Mouse (Mus musculus) lung, embryonic 14.5 days (tissue): ENCODE measurements around the gene Hhex. TPM values are rescaled to one million over a fixed set of nuclear protein-coding genes. Genes with fewer than 3 reads are reported as not detected.
A peak's percentile ranks its signal among the peaks of the same experiment; 100 is the strongest.

Experiments used
- ATAC-seq: fragments of 200-750 bp; cut with Nextera tagmentation; 2 replicates; pipeline ENCODE4 v1.8.0; 2017; ENCODE audit warnings: mild to moderate bottlenecking, moderate TSS enrichment, moderate library complexity; ENCODE audit not compliant: insufficient read depth
- DNase-seq: peaks from one replicate; pipeline ENCODE4 v3.0.0-alpha.2; 2015
- H3K27ac ChIP-seq: fragments of 300-500 bp; sonication (generic); 2 replicates; pipeline ENCODE4 v1.5.1; 2014; ENCODE audit warnings: low read depth, mild to moderate bottlenecking, moderate library complexity
- H3K27me3 ChIP-seq: fragments of 300-500 bp; sonication (generic); 2 replicates; pipeline ENCODE4 v1.6.1; 2014; ENCODE audit warnings: low read length, control low read depth; ENCODE audit not compliant: insufficient read depth
- H3K36me3 ChIP-seq: fragments of 300-500 bp; sonication (generic); 2 replicates; pipeline ENCODE4 v1.6.1; 2014; ENCODE audit warnings: control low read depth; ENCODE audit not compliant: insufficient read depth
- H3K4me1 ChIP-seq: fragments of 300-500 bp; sonication (generic); 2 replicates; pipeline ENCODE4 v1.6.1; 2014; ENCODE audit warnings: antibody characterized with exemption, control low read depth; ENCODE audit not compliant: insufficient read depth
- H3K4me2 ChIP-seq: fragments of 300-500 bp; sonication (generic); 2 replicates; pipeline ENCODE4 v1.6.1; 2014; ENCODE audit warnings: mild to moderate bottlenecking
- H3K4me3 ChIP-seq: fragments of 300-500 bp; sonication (generic); 2 replicates; pipeline ENCODE4 v1.5.1; 2014; ENCODE audit warnings: low read depth, low read length
- H3K9ac ChIP-seq: fragments of 300-500 bp; sonication (generic); 2 replicates; pipeline ENCODE4 v1.6.1; 2014
- H3K9me3 ChIP-seq: fragments of 300-500 bp; sonication (generic); 2 replicates; pipeline ENCODE4 v1.6.1; 2016; ENCODE audit warnings: low read depth, low read length, control low read depth
- CTCF ChIP-seq: IDR thresholded peaks from 2 replicates; pipeline ENCODE4 v1.5.1; 2016; ENCODE audit warnings: antibody characterized with exemption, low read depth
- WGBS: fragments of 180-500 bp; shearing (Covaris S2); extraction: QIAGEN DNeasy Blood & Tissue Kit; methylation state at CpG from one replicate; pipeline ENCODE4 v1.1.7; 2014; 5-methylcytosine and 5-hydroxymethylcytosine counted together
- polyA plus RNA-seq: library from polyadenylated mRNA; unstranded; fragments of >200 nt; fragmentation: Nextera tagmentation; extraction: Ambion mirVana; gene quantifications from 2 replicates; pipeline ENCODE4 v1.2.1, GENCODE M21; 2014

Gene Hhex
- 27.6 and 28.1 TPM in 2 replicates for polyA plus RNA-seq

DNA sequence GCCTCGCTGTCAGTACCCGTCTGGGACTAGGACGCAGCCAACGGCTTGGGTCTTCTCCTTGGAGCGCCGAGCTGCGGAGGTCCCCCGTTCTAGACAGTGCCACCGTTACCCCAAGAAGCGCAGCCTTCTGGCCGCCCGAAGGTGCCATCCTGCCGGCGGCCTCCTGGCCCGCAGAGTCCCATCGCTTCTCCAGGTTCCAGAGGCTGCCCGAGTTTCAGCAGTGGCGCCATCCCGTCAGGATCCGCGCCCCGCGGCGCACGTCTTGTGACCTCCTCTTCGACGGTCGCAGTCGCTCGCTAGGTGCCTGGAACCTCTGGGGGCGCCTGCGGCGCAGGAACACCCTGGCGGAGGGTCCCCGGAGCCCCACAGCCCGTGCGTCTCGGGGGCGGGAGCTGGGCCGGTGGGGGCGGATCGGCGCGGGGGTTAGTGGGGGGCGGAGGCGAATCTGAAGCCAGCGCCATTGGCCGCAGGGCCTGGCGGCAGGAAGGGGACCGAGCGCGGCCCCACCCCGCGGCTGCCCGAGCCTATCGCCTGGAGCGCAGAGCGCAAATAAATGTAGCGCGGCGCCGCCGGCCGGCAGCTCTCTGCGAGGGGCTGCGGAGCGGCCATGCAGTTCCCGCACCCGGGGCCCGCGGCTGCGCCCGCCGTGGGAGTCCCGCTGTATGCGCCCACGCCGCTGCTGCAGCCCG is at the start of gene Hhex:
Gene Hhex (plus strand): TSS at position 548 of the 689 bp plus-strand sequence.
- TF ChIP-seq CTCF, result 0 out of 2 replicates have a peak, but pooled peaks have one; percentile 11

DNA sequence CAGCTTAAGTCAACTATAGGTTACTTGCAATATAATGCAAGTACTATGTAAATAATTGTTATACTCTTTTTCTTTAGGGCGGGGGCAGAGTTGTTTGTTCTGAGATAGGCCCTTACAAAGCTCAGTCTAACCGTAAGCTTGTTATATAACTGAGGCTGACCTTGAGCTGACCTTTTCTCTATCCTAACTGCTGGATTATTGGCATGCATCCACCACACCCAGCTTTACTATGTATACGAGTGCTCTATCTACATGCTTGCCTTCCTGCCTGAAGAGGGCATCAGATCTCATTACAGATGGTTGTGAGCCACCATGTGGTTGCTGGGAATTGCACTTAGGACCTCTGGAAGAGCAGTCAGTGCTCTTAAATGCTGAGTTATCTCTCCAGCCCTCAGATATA is 48.5 kb upstream of the Hhex start:
- no peak overlapping the region for H3K4me2 ChIP-seq
- peaks cover 61% of the 10 kb centered on the region for H3K36me3 ChIP-seq
- H3K4me1 ChIP-seq, result no peaks in the 10 kb centered on the region
- no peaks in the 10 kb centered on the region for H3K27me3 ChIP-seq
- ATAC-seq (no peak), DNase-seq (peak; percentile 18)
- H3K9ac ChIP-seq, result no peak overlapping the region
- H3K9me3 ChIP-seq, result no peaks in the 10 kb centered on the region
- TF ChIP-seq CTCF, result no peak
- no peak overlapping the region for H3K4me3 ChIP-seq
- 62% methylated on average over 3 of the region's 3 CpGs for WGBS
- H3K27ac ChIP-seq, result no peak overlapping the region

More for the DNA sequence above, at the start of gene Hhex:
- H3K27ac ChIP-seq, result peak within 1 kb of the TSS; percentile 83
- peak within 1 kb of the TSS; percentile 75 for H3K4me2 ChIP-seq
- 1% methylated on average over 76 of the region's 79 CpGs for WGBS
- peak within 1 kb of the TSS; percentile 56 for H3K4me3 ChIP-seq
- DNase-seq, result peak; percentile 85
- peak within 1 kb of the TSS; percentile 65 for H3K9ac ChIP-seq
- no peaks in the 10 kb centered on the region for H3K9me3 ChIP-seq
- peaks cover 70% of the 10 kb centered on the region for H3K27me3 ChIP-seq
- ATAC-seq, result peak; percentile 83
- no peaks in the 10 kb centered on the region for H3K36me3 ChIP-seq
- H3K4me1 ChIP-seq, result no peaks in the 10 kb centered on the region

GRCm38 (mm10) chr19:37391869-37392268 is 42.7 kb upstream of the Hhex start:
- no peak for TF ChIP-seq CTCF
- WGBS, result 95% methylated on average over 3 of the region's 3 CpGs

GRCm38 (mm10) chr19:37396279-37396678 is 38.3 kb upstream of the Hhex start:
- H3K9ac ChIP-seq, result no peak overlapping the region
- no peaks in the 10 kb centered on the region for H3K9me3 ChIP-seq
- DNase-seq (no peak), ATAC-seq (no peak)
- no peak overlapping the region for H3K4me3 ChIP-seq
- TF ChIP-seq CTCF, result no peak
- H3K36me3 ChIP-seq, result peaks cover 85% of the 10 kb centered on the region
- 96% methylated on average over 3 of the region's 3 CpGs for WGBS
- no peaks in the 10 kb centered on the region for H3K4me1 ChIP-seq
- no peak overlapping the region for H3K27ac ChIP-seq
- no peak overlapping the region for H3K4me2 ChIP-seq
- H3K27me3 ChIP-seq, result no peaks in the 10 kb centered on the region

More at GRCm38 (mm10) chr19:37391869-37392268, 42.7 kb upstream of the Hhex start:
- Histone ChIP-seq H3K27ac (no peak overlapping the region), H3K36me3 (peaks cover 84% of the 10 kb centered on the region), H3K27me3 (no peaks in the 10 kb centered on the region), H3K9me3 (no peaks in the 10 kb centered on the region), H3K4me2 (no peak overlapping the region), H3K9ac (no peak overlapping the region), H3K4me1 (no peaks in the 10 kb centered on the region), H3K4me3 (no peak overlapping the region)
- DNase-seq, result no peak
- no peak for ATAC-seq

- WGBS, result 78% methylated on average over 6 of the region's 6 CpGs
- Histone ChIP-seq H3K4me2 (no peak overlapping the region), H3K36me3 (peaks cover 89% of the 10 kb centered on the region), H3K27me3 (no peaks in the 10 kb centered on the region), H3K27ac (no peak overlapping the region), H3K9me3 (no peaks in the 10 kb centered on the region), H3K9ac (no peak overlapping the region), H3K4me3 (no peak overlapping the region), H3K4me1 (no peaks in the 10 kb centered on the region)
- ATAC-seq (no peak), DNase-seq (no peak)
- TF ChIP-seq CTCF, result no peak
These were observed 33.7 kb upstream of the Hhex start for GRCm38 (mm10) chr19:37400936-37401335.

GRCm38 (mm10) chr19:37418294-37418693 is 16.3 kb upstream of the Hhex start:
- no peaks in the 10 kb centered on the region for H3K27me3 ChIP-seq

GRCm38 (mm10) chr19:37419613-37420012 is 15.0 kb upstream of the Hhex start:
- DNase-seq (peak; percentile 87), ATAC-seq (no peak)
- peak; percentile 73 for TF ChIP-seq CTCF
- Histone ChIP-seq H3K27me3 (no peaks in the 10 kb centered on the region), H3K9me3 (no peaks in the 10 kb centered on the region), H3K36me3 (peaks cover 71% of the 10 kb centered on the region), H3K27ac (no peak overlapping the region), H3K9ac (no peak overlapping the region), H3K4me1 (no peaks in the 10 kb centered on the region), H3K4me3 (no peak overlapping the region), H3K4me2 (no peak overlapping the region)
- 30% methylated on average over 3 of the region's 3 CpGs for WGBS

More at GRCm38 (mm10) chr19:37418294-37418693, 16.3 kb upstream of the Hhex start:
- H3K4me3 ChIP-seq, result no peak overlapping the region
- peak; percentile 35 for DNase-seq
- peaks cover 81% of the 10 kb centered on the region for H3K36me3 ChIP-seq
- H3K4me2 ChIP-seq, result no peak overlapping the region
- H3K9ac ChIP-seq, result no peak overlapping the region
- H3K27ac ChIP-seq, result no peak overlapping the region
- TF ChIP-seq CTCF, result peak; percentile 41
- H3K4me1 ChIP-seq, result no peaks in the 10 kb centered on the region
- no peaks in the 10 kb centered on the region for H3K9me3 ChIP-seq
- whole genome bisulfite sequencing, result 89% methylated on average over 4 of the region's 4 CpGs
- no peak for ATAC-seq
